Mouse (Mus musculus): ENCODE data around the gene Rxrg. TPM values are rescaled to one million over a fixed set of nuclear protein-coding genes. Genes with fewer than 3 reads are reported as not detected.

Gene Rxrg
- 10 to 100 TPM; 13.0 to 19.1 TPM for total RNA-seq (2021)

DNA sequence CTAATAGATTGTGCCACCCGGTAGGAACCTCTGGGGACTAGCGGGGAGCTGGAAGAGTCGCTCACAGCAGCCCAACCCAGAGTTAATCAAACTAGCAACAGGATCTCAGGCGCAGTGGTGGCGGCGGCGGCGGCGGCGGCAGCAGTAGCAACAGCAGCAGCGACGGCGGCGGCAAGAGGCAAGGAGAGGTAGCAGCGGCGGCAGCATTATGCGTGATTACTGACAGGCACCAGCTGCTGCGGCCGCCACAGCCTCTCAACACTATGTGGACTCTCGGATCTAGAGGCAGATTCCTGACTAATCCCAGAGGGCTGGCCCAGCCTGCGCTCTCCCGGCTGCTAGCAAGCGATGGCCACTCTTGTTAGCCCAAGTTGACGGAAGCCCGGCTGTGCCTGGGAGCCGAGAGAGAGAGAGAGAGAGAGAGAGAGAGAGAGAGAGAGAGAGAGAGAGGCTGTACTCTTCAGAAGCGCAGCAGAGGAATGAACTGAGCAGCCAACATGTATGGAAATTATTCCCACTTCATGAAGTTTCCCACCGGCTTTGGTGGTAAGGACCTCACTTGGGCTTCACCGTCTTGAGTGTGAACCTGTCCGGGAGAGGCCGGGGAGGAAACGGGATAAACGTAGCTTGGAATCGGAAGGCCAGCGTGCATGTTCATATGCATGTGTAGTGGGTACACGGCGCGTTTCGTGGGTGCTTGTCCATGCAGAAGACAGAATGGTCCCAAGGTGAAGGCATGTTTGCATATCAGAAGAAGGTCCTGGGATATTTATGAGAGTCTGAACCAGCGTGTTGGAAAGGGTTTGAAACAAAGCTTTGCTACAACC is at the start of gene Rxrg:
Gene Rxrg (plus strand): TSS at position 130 of the 827 bp plus-strand sequence.
- DNase-seq = peak; percentile 66
- intact Hi-C loops (cut with DNase I) = no loop called here

DNA sequence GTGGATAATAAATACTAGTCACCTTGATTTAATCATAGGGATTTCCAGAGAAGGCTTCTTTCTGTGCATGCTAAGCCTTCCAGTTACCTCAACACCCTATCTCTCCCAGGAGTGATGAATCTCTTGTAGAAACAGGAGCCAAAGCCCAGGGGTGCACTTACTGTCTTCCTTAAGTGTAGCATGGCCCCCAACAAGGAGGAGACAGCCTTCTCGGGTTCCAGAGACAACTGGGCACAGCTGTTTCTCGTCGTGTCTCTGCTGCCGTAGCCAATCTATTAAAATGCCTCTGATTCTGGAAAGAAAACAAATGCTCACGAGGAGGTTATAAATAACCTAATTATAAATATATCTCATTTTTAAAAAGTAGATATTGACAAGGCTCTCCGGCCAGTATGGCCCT is 48.9 kb upstream of the Rxrg start:
- no peak for DNase-seq
- intact Hi-C loops (cut with DNase I) = no loop called here

DNA sequence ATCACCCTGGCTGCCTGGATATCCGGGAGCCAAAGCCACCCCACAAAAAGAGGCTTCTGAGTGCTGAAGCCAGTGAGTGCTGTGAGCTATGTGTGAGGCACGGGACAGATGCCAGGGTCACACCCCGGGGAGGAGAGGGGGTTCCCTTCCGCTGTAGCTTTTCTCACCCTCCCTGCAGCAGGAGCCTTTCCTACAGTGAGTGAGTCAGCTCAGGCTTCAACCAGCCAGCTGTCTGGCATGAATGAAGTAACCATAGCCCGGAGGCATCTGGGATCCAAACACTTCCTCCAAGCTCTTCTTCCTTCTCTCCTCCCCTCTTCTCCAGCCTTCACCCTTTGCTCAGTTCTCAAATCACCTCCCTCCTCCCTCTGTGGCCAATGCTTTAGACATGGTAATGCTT is 46.6 kb upstream of the Rxrg start:
- DNase-seq = peak; percentile 32
- intact Hi-C loops (cut with DNase I) = no loop called here

DNA sequence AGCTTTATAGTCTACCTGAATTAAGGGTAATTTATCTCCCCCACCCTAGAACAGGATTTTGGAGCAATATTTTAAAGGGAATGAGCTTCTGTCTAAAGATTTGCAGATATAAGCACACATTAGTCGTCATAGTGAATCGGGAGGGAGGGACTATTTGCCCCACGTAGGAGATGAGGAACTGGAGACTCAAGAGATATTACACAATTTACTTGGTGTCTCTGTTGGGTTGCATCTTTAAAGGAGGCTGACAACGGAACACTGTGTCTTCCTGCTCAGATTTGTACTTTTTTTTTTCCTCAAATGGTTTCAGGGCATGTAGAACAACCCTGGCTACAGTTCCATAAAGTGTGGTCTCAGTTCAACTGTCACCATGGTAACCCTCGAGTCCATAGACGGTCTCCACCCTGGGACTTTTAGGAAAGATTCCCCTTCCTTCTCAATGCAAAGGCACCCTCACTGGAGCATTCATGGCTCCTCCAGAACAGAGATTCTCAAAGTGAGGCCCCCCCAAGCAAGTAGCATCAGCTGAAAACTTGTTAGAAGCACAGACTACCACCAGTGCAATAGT is 44.1 kb upstream of the Rxrg start:
- intact Hi-C loops (cut with DNase I) = no loop called here
- DNase-seq = no peak

DNA sequence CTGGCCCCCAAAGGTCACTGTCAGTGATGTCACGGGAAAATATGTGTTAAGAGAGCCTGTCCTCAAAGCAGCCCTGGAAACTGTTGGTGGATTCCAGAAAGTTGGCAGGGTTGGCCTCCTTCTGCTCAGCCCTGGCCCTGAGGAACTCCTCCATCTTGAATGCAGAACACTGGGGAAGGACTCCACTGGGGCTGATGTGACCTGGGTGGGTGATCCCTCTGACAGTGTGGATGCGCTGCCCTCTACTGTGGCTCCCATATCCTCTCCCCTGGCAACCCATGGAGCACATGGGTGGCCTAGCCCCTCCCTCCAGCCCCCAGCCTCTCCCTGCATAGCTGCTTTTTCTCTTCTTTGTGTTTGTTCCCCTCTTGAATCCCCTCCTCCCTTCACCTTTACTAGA is 31.6 kb upstream of the Rxrg start:
- intact Hi-C loops (cut with DNase I) = no loop called here

DNA sequence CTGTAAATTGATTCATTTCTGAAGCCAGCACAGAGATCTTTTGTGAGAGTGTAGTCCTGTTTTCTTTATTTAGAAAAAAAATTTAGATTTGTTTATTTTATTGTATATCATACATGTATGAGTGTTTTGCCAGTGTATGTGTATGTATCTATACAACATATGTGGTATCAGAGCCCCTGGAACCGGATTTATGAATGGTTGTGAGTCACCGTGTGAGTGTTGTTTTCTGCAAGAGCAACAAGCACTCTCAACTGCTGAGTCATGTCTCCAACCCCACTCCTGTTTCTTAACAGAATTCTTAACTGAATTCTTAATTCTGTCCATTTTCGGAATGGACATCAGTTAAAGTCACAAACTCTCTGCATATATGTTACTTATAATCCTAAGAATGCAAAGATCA is 19.1 kb upstream of the Rxrg start:
- intact Hi-C loops (cut with DNase I) = no loop called here
- DNase-seq = no peak

More for the DNA sequence above, 31.6 kb upstream of the Rxrg start:
- DNase-seq = no peak

DNA sequence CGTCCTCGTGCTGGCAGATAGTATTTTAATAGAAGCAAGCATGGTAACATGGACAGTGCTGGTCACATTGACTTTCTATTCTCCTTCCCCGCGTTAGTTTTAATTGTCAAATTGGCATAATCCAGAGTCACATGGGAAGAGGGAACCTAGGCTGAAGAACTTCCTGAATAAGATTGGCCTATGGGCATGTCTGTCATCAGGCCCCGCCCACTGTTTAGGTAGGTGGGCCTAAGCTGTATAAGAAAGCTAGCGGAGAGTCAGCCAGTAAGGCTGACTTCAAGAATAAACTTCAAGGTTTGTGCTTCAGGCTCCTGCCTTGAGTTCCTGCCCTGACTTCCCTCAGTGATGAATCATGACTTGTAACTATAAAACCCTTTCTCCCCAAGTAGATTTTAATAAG is 15.0 kb upstream of the Rxrg start:
- intact Hi-C loops (cut with DNase I) = no loop called here
- no peak for DNase-seq

DNA sequence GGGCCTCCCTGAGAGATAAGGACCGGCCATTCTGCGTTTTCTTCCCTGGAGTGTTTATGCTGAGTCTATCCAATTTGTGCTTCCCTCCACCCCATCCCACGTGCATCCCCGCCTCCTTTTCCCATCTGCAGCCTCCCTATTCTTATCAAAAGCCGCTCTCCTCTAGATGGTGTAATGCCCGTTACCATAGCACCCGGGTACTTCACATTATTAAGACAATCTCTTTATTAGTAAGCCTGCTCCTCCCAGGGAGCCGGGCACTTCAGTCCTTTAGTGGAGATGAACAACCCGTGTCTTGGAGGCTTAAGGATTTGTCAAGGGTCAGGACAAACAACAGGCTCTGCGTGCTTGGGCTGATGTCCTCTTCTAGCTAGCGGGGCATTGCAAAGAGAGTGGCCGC is 14.3 kb upstream of the Rxrg start:
- no peak for DNase-seq
- intact Hi-C loops (cut with DNase I) = no loop called here

DNA sequence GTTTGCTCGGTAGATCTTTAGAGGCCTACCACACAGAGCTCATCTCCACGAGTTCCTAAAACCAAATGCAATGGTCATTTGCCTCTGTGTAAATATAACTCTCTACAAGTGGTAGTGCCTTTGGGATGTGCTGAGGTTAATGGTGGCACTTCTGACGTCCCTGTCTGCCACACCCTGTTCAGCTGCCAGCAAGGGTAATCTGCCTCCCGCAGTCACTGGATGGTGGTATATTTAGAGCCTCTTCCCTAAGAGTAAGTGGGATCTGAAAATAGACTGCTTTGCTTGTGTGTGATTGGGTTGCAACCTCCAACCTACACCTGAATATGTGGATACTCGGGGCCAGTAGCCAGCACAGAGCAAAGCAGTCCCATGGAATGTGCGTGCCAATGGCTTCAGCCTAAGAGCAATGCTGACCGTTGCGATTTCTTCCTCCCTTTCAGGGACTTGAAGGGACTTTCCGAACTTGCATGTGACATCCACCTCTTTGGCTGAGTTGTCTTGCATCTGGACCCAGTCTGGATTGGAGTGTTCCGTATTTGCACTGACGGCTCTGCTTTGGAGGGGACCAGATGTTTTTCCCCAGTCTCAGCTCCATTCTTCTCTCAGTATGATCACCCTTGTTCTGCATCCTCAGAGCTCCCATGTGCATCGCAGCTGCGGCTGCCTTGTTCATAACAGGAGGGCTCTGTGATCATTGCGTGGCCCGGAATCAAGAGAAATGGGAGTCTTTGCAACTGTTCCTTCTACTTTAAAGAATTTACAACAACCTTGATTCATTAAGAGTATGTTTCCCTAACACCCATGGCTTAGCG is 9.2 kb upstream of the Rxrg start:
- no peak for DNase-seq

DNA sequence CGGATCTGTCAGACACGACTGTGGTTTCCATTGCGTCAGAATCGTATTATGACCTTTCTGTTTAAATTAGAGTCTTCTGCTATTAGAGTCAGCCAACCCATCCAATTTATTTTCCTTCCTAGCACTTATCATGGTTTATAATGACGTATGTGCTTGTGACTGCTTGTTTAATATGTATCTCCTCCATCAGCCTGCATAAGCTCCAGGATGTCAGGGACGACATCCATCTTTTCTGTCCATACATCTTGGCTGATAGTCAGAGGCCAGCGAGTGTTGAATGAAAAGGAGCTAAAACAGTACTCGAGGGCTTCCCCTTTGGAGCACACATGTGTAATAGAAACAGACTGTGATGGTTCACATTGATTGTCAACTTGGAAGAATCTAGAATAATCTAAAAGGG is 6.0 kb upstream of the Rxrg start:
- no peak for DNase-seq
- intact Hi-C loops (cut with DNase I) = no loop called here

More for the DNA sequence above, 9.2 kb upstream of the Rxrg start:
- intact Hi-C loops (cut with DNase I) = no loop called here

DNA sequence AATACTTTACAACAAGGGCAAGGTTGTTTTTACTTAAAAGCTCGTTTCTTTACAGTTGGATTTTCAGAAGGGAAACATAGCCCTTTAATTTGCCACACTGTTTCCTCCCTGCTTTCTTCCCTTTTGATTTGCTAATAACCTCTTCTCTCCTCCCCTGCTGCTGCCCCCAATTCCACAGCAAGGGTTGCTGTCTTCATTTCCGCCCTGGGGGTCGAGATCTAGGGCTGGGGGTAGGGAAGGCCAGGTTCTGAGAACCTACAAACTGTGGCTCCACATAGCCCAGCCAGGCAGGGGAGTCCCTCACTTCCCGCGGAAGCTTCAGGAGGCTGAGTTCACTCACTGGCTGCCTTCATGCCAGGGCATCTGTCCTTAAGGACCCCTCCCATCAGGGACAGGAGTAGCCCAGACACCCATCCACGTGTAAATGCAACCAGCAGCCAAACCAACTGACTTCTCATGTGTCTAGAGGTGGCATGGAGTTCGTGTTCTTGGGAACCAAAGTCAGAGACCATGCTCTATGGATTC is 1.1 kb downstream of the Rxrg start:
- DNase-seq = peak; percentile 11
- intact Hi-C loops (cut with DNase I) = no loop called here

DNA sequence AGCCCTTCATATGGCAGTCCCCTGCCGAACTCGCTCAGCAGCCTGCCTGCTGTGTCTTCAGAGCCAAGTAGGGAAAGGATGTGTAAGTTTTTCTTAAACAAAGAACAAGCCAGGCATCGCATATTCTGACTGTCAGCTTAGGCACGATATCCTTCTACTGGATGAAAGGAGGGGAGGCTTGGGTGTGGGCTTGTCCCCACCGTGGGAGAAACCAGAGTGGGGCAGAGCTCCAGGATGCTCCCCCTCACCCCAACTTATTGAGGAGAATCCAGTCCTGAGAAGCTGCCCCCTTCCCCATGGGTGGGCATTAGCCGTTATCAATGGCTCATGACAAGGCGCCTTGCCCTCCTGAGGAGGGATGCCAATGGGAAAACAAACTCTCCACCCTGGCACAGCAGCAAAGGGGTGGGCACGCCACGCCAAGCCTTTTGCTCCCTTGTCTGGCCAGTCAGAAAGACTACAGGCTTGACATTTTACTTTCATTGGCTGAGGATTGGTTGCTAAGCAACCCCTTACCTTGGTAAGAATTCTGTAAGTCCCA is 10.1 kb downstream of the Rxrg start:
- intact Hi-C loops (cut with DNase I) = no loop called here
- peak; percentile 74 for DNase-seq

DNA sequence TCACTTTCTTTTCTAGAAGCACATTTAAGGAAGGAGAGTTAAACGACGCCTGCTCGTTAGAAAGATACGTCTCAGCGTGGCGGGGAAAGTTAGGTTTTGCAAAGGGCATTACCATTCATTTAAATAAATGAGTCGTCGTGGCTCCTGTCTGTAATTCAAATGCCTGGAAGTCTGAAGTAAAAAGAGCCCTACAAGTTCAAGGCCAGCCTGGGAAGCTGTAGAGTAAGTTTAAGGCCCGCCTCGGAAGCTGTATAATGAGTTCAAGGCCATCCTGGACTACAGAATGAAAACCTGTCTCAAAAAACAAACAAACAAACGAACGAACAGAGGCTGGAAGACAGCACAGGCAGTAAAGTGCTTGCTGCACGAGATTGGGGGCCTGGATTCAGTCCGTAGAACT is 18.9 kb downstream of the Rxrg start:
- intact Hi-C loops (cut with DNase I) = no loop called here
- DNase-seq = no peak

DNA sequence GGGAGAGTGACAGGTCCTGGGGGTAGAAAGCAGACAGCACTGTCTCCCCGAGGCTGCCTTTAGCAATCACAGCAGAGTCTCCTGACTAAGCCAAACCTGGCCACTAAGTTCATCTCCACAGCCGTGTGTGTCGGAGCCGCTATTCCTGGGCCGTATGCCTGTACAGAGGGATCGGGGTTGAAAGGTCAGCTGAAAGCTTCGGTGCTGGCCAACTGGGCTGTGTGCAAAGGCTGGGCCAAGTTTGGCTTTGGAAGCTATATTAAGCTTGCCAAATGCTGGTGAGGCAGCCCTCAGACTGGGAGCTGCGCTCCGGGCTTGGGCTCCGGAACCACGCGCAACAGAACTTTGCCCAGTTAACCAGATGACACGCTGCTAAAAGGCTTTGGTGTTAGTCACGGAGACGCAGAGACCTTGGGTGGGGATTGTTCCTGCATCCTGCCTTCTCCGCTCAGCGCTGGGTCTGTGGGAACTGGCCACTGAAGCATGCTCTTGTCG is 19.9 kb downstream of the Rxrg start:
- DNase-seq = peak; percentile 47
- intact Hi-C loops (cut with DNase I) = no loop called here

DNA sequence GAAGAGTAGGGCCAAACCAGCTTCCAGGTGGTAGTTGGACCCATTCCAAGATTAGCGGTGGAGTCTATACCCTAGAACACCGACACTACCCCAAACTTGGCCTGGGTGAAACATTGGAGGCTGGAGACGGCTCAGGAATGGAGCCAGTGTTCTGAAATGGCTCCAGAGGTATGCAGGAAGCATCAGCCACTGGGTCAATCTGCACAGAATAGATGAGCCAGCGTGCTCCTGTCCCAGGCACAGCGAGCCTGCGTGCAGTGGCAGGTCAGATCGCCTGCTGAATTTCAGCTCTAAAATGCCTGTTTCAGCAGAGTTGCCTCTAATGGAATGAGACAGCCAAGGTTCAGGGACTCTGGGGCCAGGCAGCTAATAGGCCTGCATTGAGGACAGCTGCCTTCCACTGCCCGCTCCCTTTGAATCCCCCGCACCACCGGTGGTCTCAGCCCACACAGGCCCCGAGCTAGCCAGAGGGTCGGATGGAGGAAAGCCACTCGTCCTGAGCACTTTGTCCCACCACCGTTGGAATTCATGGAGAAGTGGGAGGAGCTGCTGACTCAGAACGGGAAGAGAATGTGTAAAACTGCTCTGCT is 22.1 kb downstream of the Rxrg start:
- DNase-seq = no peak
- intact Hi-C loops (cut with DNase I) = no loop called here

DNA sequence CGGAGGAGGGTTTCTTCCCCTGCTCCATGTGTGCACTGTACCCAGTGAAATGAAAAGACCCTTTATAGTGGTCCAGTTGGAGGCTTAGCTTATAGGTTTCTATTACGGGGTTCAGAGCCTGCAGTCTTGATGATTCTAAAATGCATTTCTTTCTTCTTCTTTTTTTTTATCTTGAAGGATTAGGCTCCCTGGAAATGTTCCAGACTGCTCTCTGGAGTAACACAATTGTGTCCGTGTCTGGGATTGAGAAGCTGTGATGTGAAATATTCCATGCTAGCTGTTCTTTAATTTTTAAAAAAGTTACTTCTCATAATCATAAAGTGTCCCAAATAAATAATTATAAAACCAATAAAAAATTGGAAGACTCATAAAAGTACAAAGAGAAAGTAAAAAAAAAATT is 26.9 kb downstream of the Rxrg start:
- DNase-seq = no peak
- intact Hi-C loops (cut with DNase I) = no loop called here

DNA sequence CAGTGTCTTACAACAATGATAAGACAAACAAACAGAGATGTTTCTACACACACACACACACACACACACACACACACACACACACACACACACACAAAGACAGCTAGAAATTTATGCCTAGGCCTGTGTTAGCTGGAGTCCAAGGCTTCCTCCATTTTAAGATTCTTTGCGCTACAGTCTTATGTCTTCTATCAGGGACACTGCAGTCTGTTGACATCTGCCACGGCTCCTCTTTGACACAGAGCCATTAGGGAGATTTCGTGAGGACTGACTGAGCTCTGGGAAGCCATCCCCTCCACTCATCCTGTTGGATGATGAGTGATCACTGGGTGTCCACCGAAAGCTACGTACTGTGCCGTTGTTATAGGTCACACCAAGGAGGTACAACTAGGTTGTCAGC is 33.6 kb downstream of the Rxrg start:
- intact Hi-C loops (cut with DNase I) = no loop called here
- DNase-seq = no peak

DNA sequence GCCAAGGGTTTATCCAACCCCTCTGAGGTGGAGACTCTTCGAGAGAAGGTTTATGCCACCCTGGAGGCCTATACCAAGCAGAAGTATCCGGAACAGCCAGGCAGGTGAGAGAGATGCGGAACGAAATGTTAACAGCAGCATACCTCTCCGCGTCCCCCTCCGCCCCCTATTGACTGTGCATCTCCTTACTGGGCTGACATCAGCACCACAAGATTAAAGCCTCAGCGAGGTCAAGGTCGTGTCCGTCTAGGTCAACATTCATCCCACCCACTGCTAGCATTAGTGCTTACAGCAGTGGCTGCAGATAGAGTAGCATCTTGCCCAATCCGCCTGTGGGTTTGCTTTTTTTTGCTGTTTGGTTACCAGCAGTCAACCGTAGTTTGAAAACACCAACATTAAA is 37.5 kb downstream of the Rxrg start:
- DNase-seq = no peak
- intact Hi-C loops (cut with DNase I) = no loop called here

DNA sequence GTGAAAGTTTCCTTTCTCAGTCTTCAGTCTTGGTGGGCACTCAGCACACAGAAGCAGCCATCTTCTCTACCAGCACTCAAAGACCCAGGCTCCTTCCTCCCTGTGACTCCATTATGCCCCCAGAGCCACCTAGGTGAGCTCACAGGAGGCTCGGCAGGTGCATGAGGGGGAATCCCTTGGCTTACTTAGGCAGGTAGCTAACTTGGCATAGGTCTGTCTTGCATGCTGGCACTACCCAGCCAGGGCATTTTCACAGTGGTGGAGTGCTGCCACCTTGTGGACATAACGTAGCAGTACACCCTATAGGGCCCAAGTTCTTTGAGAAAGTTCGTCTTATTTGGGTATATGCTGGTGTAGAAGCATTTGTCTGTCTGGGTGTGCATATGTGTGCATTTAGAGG is 38.8 kb downstream of the Rxrg start:
- intact Hi-C loops (cut with DNase I) = loop anchor here (1.0 kb wide), 1 partner anchor 222 kb away; no protein-coding TSS in a partner anchor

DNA sequence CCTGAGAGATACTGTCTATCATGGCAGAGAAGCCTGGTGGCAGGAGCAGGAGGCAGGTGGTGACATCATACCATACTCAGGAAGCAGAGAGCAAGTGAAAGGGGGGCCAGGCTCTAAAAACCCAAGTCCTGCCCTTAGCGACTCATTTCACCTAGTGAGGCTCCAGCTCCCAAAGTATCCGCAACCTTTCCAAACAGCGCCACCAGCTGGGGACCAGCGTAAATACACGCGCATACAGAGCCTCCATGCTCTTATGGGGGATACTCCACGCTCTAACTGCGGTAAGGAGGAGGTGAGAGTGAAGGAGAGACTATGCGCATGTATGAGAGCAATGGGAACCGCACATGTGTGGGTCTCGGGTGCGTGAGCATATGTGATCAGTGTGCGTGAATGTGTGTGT is 39.9 kb downstream of the Rxrg start:
- peak; percentile 56 for DNase-seq
- intact Hi-C loops (cut with DNase I) = no loop called here

More for the DNA sequence above, 38.8 kb downstream of the Rxrg start:
- DNase-seq = peak; percentile 56

DNA sequence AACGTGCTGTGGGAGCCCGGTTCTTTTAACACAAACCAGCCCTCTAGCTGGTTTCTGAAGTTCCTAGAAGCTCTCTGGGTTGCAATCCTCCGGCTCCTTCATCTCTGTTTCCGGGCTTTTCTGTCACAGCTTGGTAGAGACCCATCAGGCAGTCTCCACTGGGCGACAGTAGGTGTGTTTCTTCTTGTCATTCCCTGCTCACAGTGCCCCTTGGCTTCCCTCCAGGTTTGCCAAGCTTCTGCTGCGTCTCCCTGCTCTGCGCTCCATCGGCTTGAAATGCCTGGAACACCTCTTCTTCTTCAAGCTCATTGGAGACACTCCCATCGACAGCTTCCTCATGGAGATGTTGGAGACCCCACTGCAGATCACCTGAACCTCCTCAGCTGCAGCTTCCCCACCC is 40.7 kb downstream of the Rxrg start:
- DNase-seq = peak; percentile 62
- intact Hi-C loops (cut with DNase I) = no loop called here
